19 mouse cellular contexts compared by ENCODE assay signal in the genomic region with DNA sequence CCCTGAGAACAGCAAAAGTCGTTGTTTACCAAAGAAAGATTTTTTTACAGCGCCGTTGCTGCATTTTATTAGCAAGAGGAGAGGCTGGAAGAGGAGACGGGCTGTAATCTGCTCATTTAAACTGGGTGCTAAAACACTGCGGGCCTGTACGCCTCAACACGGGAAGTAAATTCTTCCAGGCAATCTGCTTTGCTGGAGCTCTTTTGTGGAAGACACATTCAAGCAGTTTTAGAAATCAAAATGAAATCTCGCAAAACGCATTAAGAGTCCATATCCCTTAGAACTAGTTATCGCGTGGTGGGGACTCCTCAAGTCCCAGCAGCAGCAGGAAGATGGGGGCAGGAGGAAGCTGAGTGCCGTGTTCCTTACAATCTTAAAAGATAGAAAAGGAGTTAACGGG.
DNase-seq lines count a peak whose midpoint lies in the region; ATAC-seq lines count a peak whose summit lies in the region.
"Had no signal": no experiment of that assay in that cellular context is flagged by ENCODE, and none has a peak within 500 bp of the region (broad histone marks: within the 10 kb centered on the region; RNA-seq: fewer than 3 reads in every experiment).

No protein-coding gene starts in this region.

- no peak for ATAC-seq in hindbrain, embryonic 15.5 days (ENCODE audit: low FRiP score, low read depth)
- ATAC-seq in hindbrain, embryonic 11.5 days (ENCODE audit: low FRiP score): no peak
- ATAC-seq in midbrain, embryonic 12.5 days (ENCODE audit: low FRiP score, low read depth): no peak
- no peak for ATAC-seq in midbrain, embryonic 11.5 days (ENCODE audit: low FRiP score)
- ATAC-seq in midbrain, embryonic 14.5 days (ENCODE audit: low FRiP score, low TSS enrichment): no peak
- ATAC-seq in neural tube, embryonic 15.5 days (ENCODE audit: low FRiP score): peak; percentile 40
- ATAC-seq in liver, embryonic 11.5 days (replicated peaks; ENCODE audit: low FRiP score): no peak
- ATAC-seq: intestine, embryonic 16.5 days; liver, embryonic 12.5 days had no signal

- WGBS in hindbrain, embryonic 15.5 days: 55% methylated on average over 13 of the region's 13 CpGs
- 81% methylated on average over 13 of the region's 13 CpGs for WGBS in hindbrain, embryonic 11.5 days
- 62% methylated on average over 13 of the region's 13 CpGs for WGBS in midbrain, embryonic 12.5 days
- 68% methylated on average over 13 of the region's 13 CpGs for WGBS in midbrain, embryonic 11.5 days
- WGBS in midbrain, embryonic 14.5 days: 28% methylated on average over 13 of the region's 13 CpGs
- WGBS in neural tube, embryonic 15.5 days: 21% methylated on average over 13 of the region's 13 CpGs
- WGBS in liver, embryonic 11.5 days: 73% methylated on average over 13 of the region's 13 CpGs

- DNase-seq in hindbrain, embryonic 11.5 days (ENCODE audit: low spot score): no peak
- DNase-seq in midbrain, embryonic 11.5 days (ENCODE audit: low spot score, missing footprints): no peak
- peak; percentile 45 for DNase-seq in midbrain, embryonic 14.5 days
- no peak for DNase-seq in liver, embryonic 11.5 days (ENCODE audit: low spot score)
- DNase-seq: adrenal gland, adult 2 months; cerebellum, adult 9-10 months; gastrocnemius, postnatal 25 days; heart, adult 2 months; heart, postnatal 36 days; lung, embryonic 14.5 days; lung, postnatal 36 days; right cerebral cortex, adult 18-20 months had no signal

- no peak overlapping the region for H3K9ac ChIP-seq in hindbrain, embryonic 15.5 days
- no peak overlapping the region for H3K9ac ChIP-seq in hindbrain, embryonic 11.5 days (ENCODE audit: low read depth, low read length)
- H3K9ac ChIP-seq in midbrain, embryonic 12.5 days (replicated peaks): no peak overlapping the region
- H3K9ac ChIP-seq in midbrain, embryonic 11.5 days (ENCODE audit: low read length): no peak overlapping the region
- H3K9ac ChIP-seq in midbrain, embryonic 14.5 days (replicated peaks; ENCODE audit: low read length): no peak overlapping the region
- H3K9ac ChIP-seq in neural tube, embryonic 15.5 days (replicated peaks): no peak overlapping the region
- no peak overlapping the region for H3K9ac ChIP-seq in liver, embryonic 11.5 days (ENCODE audit: low read depth, low read length)
- H3K9ac ChIP-seq: embryonic facial prominence, embryonic 12.5 days; liver, embryonic 12.5 days; lung, embryonic 14.5 days had no signal

- peaks cover 42% of the 10 kb centered on the region for H3K4me1 ChIP-seq in hindbrain, embryonic 15.5 days (replicated peaks)
- peaks cover 2% of the 10 kb centered on the region for H3K4me1 ChIP-seq in hindbrain, embryonic 11.5 days (replicated peaks; ENCODE audit: control insufficient read depth, insufficient read depth, low read length)
- peaks cover 22% of the 10 kb centered on the region for H3K4me1 ChIP-seq in midbrain, embryonic 12.5 days
- H3K4me1 ChIP-seq in midbrain, embryonic 11.5 days (ENCODE audit: control insufficient read depth, insufficient read depth, low read length): peaks cover 6% of the 10 kb centered on the region; the same call in 1 of the 2 replicates
- H3K4me1 ChIP-seq in midbrain, embryonic 14.5 days (ENCODE audit: control insufficient read depth, insufficient read depth, low read length): peaks cover 29% of the 10 kb centered on the region
- H3K4me1 ChIP-seq in neural tube, embryonic 15.5 days: peaks cover 63% of the 10 kb centered on the region
- no peaks in the 10 kb centered on the region for H3K4me1 ChIP-seq in liver, embryonic 11.5 days (replicated peaks; ENCODE audit: control insufficient read depth, insufficient read depth, low read length)
- H3K4me1 ChIP-seq: liver, embryonic 12.5 days had no signal

- no peak overlapping the region for H3K4me3 ChIP-seq in hindbrain, embryonic 15.5 days
- no peak overlapping the region for H3K4me3 ChIP-seq in hindbrain, embryonic 11.5 days (ENCODE audit: low read depth, low read length)
- H3K4me3 ChIP-seq in midbrain, embryonic 12.5 days: no peak overlapping the region
- H3K4me3 ChIP-seq in midbrain, embryonic 11.5 days (ENCODE audit: low read depth, low read length): no peak overlapping the region
- no peak overlapping the region for H3K4me3 ChIP-seq in midbrain, embryonic 14.5 days (replicated peaks; ENCODE audit: low read depth, low read length)
- H3K4me3 ChIP-seq in neural tube, embryonic 15.5 days (replicated peaks): no peak overlapping the region
- H3K4me3 ChIP-seq in liver, embryonic 11.5 days (ENCODE audit: low read depth, low read length): no peak overlapping the region
- H3K4me3 ChIP-seq: embryonic facial prominence, embryonic 12.5 days; erythroblast, embryonic 14.5 days; heart, adult 2 months; liver, embryonic 12.5 days had no signal

- no peaks in the 10 kb centered on the region for H3K9me3 ChIP-seq in hindbrain, embryonic 15.5 days
- H3K9me3 ChIP-seq in hindbrain, embryonic 11.5 days (ENCODE audit: control insufficient read depth, low read length): no peaks in the 10 kb centered on the region
- no peaks in the 10 kb centered on the region for H3K9me3 ChIP-seq in midbrain, embryonic 12.5 days
- no peaks in the 10 kb centered on the region for H3K9me3 ChIP-seq in midbrain, embryonic 11.5 days (ENCODE audit: control insufficient read depth, low read length)
- no peaks in the 10 kb centered on the region for H3K9me3 ChIP-seq in midbrain, embryonic 14.5 days (ENCODE audit: control insufficient read depth, low read length)
- no peaks in the 10 kb centered on the region for H3K9me3 ChIP-seq in neural tube, embryonic 15.5 days (replicated peaks)
- no peaks in the 10 kb centered on the region for H3K9me3 ChIP-seq in liver, embryonic 11.5 days (ENCODE audit: control insufficient read depth, low read length)
- H3K9me3 ChIP-seq: embryonic facial prominence, embryonic 12.5 days; liver, embryonic 12.5 days had no signal

- no peaks in the 10 kb centered on the region for H3K27me3 ChIP-seq in hindbrain, embryonic 15.5 days
- H3K27me3 ChIP-seq in hindbrain, embryonic 11.5 days (ENCODE audit: control insufficient read depth, insufficient read depth, low read length): no peaks in the 10 kb centered on the region
- H3K27me3 ChIP-seq in midbrain, embryonic 12.5 days: peaks cover 21% of the 10 kb centered on the region
- no peaks in the 10 kb centered on the region for H3K27me3 ChIP-seq in midbrain, embryonic 11.5 days (ENCODE audit: control insufficient read depth, insufficient read depth, low read length)
- H3K27me3 ChIP-seq in midbrain, embryonic 14.5 days (ENCODE audit: control insufficient read depth, insufficient read depth, low read length): no peaks in the 10 kb centered on the region
- H3K27me3 ChIP-seq in neural tube, embryonic 15.5 days (replicated peaks): no peaks in the 10 kb centered on the region
- H3K27me3 ChIP-seq in liver, embryonic 11.5 days (replicated peaks; ENCODE audit: control insufficient read depth, insufficient read depth, low read length): no peaks in the 10 kb centered on the region
- H3K27me3 ChIP-seq: embryonic facial prominence, embryonic 12.5 days; liver, embryonic 12.5 days had no signal

- peak overlapping the region; percentile 63 for H3K27ac ChIP-seq in hindbrain, embryonic 15.5 days (replicated peaks)
- H3K27ac ChIP-seq in hindbrain, embryonic 11.5 days (ENCODE audit: low read depth, low read length): no peak overlapping the region
- 0 out of 2 replicates have a peak overlapping the region, but pooled peaks have one; percentile 26 for H3K27ac ChIP-seq in midbrain, embryonic 12.5 days (replicated peaks)
- H3K27ac ChIP-seq in midbrain, embryonic 11.5 days (ENCODE audit: low read depth, low read length): no peak overlapping the region
- peak overlapping the region; percentile 34; the same call in 1 of the 2 replicates for H3K27ac ChIP-seq in midbrain, embryonic 14.5 days (replicated peaks; ENCODE audit: low read depth, low read length)
- H3K27ac ChIP-seq in neural tube, embryonic 15.5 days (replicated peaks): peak overlapping the region; percentile 71
- H3K27ac ChIP-seq in liver, embryonic 11.5 days (ENCODE audit: low read depth, low read length): no peak overlapping the region
- H3K27ac ChIP-seq: embryonic facial prominence, embryonic 12.5 days; heart, adult 2 months; liver, embryonic 12.5 days had no signal

- no peak overlapping the region for H3K4me2 ChIP-seq in hindbrain, embryonic 15.5 days
- no peak overlapping the region for H3K4me2 ChIP-seq in hindbrain, embryonic 11.5 days (replicated peaks; ENCODE audit: low read depth, low read length)
- H3K4me2 ChIP-seq in midbrain, embryonic 12.5 days (replicated peaks): no peak overlapping the region
- no peak overlapping the region for H3K4me2 ChIP-seq in midbrain, embryonic 11.5 days
- H3K4me2 ChIP-seq in midbrain, embryonic 14.5 days (ENCODE audit: low read length): no peak overlapping the region
- H3K4me2 ChIP-seq in neural tube, embryonic 15.5 days: no peak overlapping the region
- H3K4me2 ChIP-seq in liver, embryonic 11.5 days: no peak overlapping the region
- H3K4me2 ChIP-seq: embryonic facial prominence, embryonic 12.5 days; liver, embryonic 12.5 days; lung, embryonic 14.5 days had no signal

- H3K36me3 ChIP-seq in hindbrain, embryonic 15.5 days: no peaks in the 10 kb centered on the region
- no peaks in the 10 kb centered on the region for H3K36me3 ChIP-seq in hindbrain, embryonic 11.5 days (ENCODE audit: control insufficient read depth, insufficient read depth, low read length)
- no peaks in the 10 kb centered on the region for H3K36me3 ChIP-seq in midbrain, embryonic 12.5 days
- no peaks in the 10 kb centered on the region for H3K36me3 ChIP-seq in midbrain, embryonic 11.5 days (ENCODE audit: control insufficient read depth, insufficient read depth, low read length)
- no peaks in the 10 kb centered on the region for H3K36me3 ChIP-seq in midbrain, embryonic 14.5 days (ENCODE audit: control insufficient read depth, insufficient read depth, low read length)
- no peaks in the 10 kb centered on the region for H3K36me3 ChIP-seq in neural tube, embryonic 15.5 days
- H3K36me3 ChIP-seq in liver, embryonic 11.5 days (ENCODE audit: control insufficient read depth, insufficient read depth, low read length): no peaks in the 10 kb centered on the region
- H3K36me3 ChIP-seq: embryonic facial prominence, embryonic 12.5 days; liver, embryonic 12.5 days had no signal

Comparison
In these comparisons a context has a peak if more than half of its experiments do, and no peak if none do; other contexts are left out.
1. H3K27ac ChIP-seq: peak in hindbrain, embryonic 15.5 days (single experiment), midbrain, embryonic 12.5 days (single experiment), midbrain, embryonic 14.5 days (single experiment) and neural tube, embryonic 15.5 days (single experiment); none in hindbrain, embryonic 11.5 days (single experiment), midbrain, embryonic 11.5 days (single experiment) and liver, embryonic 11.5 days (single experiment).